Mouse (Mus musculus) activated CD4-positive, CD25-positive, alpha-beta regulatory T cell (primary cell): ENCODE results near the gene Olig2. TPM values are rescaled to one million over a fixed set of nuclear protein-coding genes. Genes with fewer than 3 reads are reported as not detected.

Experiments
- polyA plus RNA-seq, 2 experiments: library from polyadenylated mRNA; unstranded; fragments of 100-300 nt; shearing (Covaris generic); gene quantifications; one replicate each; pipeline ENCODE4 v1.2.1; 2017

Gene Olig2
- under 1 TPM in 1 of 2 experiments, not detected in 1; 0.06 TPM for polyA plus RNA-seq

DNA sequence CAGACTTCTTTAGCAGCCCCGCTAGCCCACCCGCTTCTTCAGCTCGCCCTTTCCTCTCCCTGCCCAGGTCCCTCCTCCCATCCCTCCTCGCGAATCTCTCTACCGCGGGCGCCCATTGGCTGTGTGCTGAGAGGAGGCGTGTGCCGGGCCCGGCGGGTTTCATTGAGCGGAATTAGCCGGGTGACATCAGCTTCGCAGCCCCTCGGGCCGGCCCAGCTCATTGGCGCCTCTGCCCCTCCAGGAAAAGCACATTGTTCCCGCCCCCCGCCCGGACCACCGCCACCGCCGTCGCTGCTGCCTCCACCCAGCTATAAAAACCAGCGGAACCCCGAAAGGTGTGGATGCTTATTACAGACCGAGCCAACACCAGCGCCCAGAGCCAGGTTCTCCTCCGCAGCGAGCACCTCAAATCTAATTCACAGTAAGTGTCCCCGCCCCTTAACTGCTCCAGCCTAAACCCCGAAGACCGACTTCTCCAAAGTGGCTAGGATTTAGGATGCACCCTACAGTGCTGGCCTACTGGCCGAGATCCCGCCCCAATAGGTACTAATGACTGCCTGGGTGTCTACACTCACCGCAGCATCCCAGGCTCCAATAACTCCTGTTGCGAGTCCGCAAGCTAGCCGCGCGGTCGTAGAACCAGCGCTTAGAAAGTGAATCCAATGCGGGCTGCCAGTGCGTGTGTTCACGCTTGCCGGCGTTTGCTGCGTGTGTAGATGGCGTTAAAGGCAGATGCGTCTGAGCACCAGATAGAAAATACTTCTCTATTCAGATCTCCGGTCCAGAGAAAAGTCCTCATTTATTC lies at the start of gene Olig2:
Olig2 (plus strand) TSS at position 225 of the 805 bp plus-strand sequence.

GRCm38 (mm10) chr16:91269468-91270211 lies 44.4 kb downstream of the Olig2 start, which contains the start of gene Olig1:
Olig1 (plus strand) TSS chr16:91269772.

Other genes starting within 250 kb of the Olig2 start
- gene Synj1, start 214.1 kb upstream of the Olig2 start, polyA plus RNA-seq = 10 to 100 TPM; 39.4 to 46.4 TPM
- 10 to 100 TPM; 89.9 to 90.8 TPM for gene Paxbp1, start 180.9 kb upstream of the Olig2 start, polyA plus RNA-seq
- gene 4932438H23Rik, start 130.3 kb upstream of the Olig2 start, polyA plus RNA-seq = under 1 TPM; 0.36 to 0.39 TPM
- not detected for gene Olig1, start 44.3 kb downstream of the Olig2 start, polyA plus RNA-seq
- gene Ifnar2, start 147.3 kb downstream of the Olig2 start, polyA plus RNA-seq = 100 to 1,000 TPM; 108 to 110 TPM
- gene Gm21970, start 166.3 kb downstream of the Olig2 start, polyA plus RNA-seq = not detected
- 100 to 1,000 TPM in 1 of 2 experiments, 10 to 100 TPM in 1; 84.0 to 129 TPM for gene Il10rb, start 180.7 kb downstream of the Olig2 start, polyA plus RNA-seq